Mouse (Mus musculus) Muller cell, postnatal 12 days (primary cell): ENCODE data around the gene Fut1.
A peak's percentile ranks its signal among the peaks of the same experiment; 100 is the strongest.

Experiments used
- DNase-seq: peaks from one replicate; pipeline ENCODE4 v3.0.0-alpha.2; 2015; ENCODE audit errors: inconsistent ontology term

Gene Fut1

GRCm38 (mm10) chr7:45598960-45599879 is 17.9 kb upstream of the Fut1 start:
- no peak for DNase-seq

- no peak for DNase-seq
Measured at GRCm38 (mm10) chr7:45605704-45606289, 11.3 kb upstream of the Fut1 start.

GRCm38 (mm10) chr7:45609511-45609910 is 7.6 kb upstream of the Fut1 start:
- no peak for DNase-seq

GRCm38 (mm10) chr7:45616277-45616676 is 812 bp upstream of the Fut1 start:
- peak; percentile 23 for DNase-seq

GRCm38 (mm10) chr7:45618316-45618715 is 1.2 kb downstream of the Fut1 start:
- no peak for DNase-seq

GRCm38 (mm10) chr7:45619592-45619991 is 2.5 kb downstream of the Fut1 start:
- DNase-seq, result no peak

- no peak for DNase-seq
Measured at GRCm38 (mm10) chr7:45621443-45621842, 4.4 kb downstream of the Fut1 start, which contains the start of gene Izumo1. TSS of gene Izumo1 (plus strand) at chr7:45621811.

- no peak for DNase-seq
Measured at GRCm38 (mm10) chr7:45623507-45623906, 6.4 kb downstream of the Fut1 start.

- no peak for DNase-seq
Measured at GRCm38 (mm10) chr7:45624718-45625117, 7.6 kb downstream of the Fut1 start.

GRCm38 (mm10) chr7:45625481-45625880 is 8.4 kb downstream of the Fut1 start:
- no peak for DNase-seq

- DNase-seq, result no peak
Measured at GRCm38 (mm10) chr7:45626571-45627076, 9.5 kb downstream of the Fut1 start.

GRCm38 (mm10) chr7:45627261-45627660 is 10.2 kb downstream of the Fut1 start, which contains the start of gene Rasip1:
TSS of gene Rasip1 (plus strand) at chr7:45627488.
- DNase-seq, result no peak

- DNase-seq, result peak; percentile 93
Measured at GRCm38 (mm10) chr7:45628364-45629294, 11.5 kb downstream of the Fut1 start.

- no peak for DNase-seq
Measured at GRCm38 (mm10) chr7:45630064-45630907, 13.2 kb downstream of the Fut1 start.

GRCm38 (mm10) chr7:45632499-45632898 is 15.4 kb downstream of the Fut1 start:
- peak; percentile 37 for DNase-seq

GRCm38 (mm10) chr7:45634946-45635681 is 18.0 kb downstream of the Fut1 start:
- no peak for DNase-seq

GRCm38 (mm10) chr7:45635711-45636688 is 18.9 kb downstream of the Fut1 start:
- DNase-seq, result no peak

GRCm38 (mm10) chr7:45637710-45638109 is 20.6 kb downstream of the Fut1 start:
- no peak for DNase-seq
